Mouse (Mus musculus): ENCODE measurements around the gene Mki67. TPM values are rescaled to one million over a fixed set of nuclear protein-coding genes. Genes with fewer than 3 reads are reported as not detected.

Gene Mki67
- 6.6 and 8.1 TPM in 2 replicates for polyA plus RNA-seq (2012; rRNA removed)

DNA sequence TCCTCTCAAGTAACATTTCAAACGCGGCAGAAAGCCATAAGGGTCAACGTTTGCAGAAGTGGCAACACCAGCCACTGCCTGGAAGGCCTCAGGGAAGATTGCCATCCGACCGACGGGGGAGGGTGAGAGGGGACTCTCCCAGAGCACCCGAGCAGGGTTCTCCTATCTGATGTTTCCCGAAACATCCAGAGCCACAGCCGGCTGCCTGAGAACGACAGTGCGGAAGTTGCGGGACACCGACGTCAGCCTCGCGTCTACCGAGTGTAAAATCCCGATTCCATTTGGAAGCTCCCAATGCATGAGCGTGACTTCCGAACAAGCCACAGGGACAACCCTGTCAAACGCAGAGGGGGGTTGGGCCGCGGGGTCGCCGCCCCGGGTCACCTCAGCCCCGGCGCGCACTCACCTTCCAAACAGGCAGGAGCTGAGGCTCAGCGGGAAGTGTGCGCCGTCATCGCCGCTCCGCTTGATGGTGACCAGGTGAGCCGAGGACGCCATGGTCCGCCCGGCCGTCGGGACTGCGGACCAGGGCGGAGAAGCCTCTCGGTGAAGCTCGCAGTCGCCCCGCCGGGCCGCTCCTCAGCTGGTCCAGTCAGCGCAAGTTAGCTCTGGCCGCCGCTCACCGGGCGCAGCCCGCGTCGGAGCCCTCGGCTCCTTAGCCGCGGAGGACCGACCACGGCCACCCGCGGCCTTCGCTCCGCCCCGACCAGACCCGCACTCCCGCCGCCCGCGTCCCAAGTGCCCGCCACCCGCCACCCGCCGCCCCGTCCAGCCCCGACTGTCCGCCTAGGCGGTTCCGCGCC is at the start of gene Mki67:
Mki67 (minus strand) TSS at position 720 of the 803 bp plus-strand sequence.

Other genes starting within 250 kb of the Mki67 start
- gene Clrn3, start 187.7 kb downstream of the Mki67 start, polyA plus RNA-seq (2012; rRNA removed), result not detected in 2 replicates
- 7.6 and 7.8 TPM in 2 replicates for gene Ptpre, start 178.9 kb downstream of the Mki67 start, polyA plus RNA-seq (2012; rRNA removed)